Mouse (Mus musculus) G1E (cell line): Measurements from ENCODE around the gene Gpatch2.

Experiments used
- CTCF ChIP-seq: IDR thresholded peaks from 2 replicates; pipeline ENCODE4 v1.5.1; 2012; ENCODE audit warnings: low read depth, low read length, inconsistent platforms, mixed read lengths
- GATA2 ChIP-seq: IDR thresholded peaks from 2 replicates; pipeline ENCODE4 v1.6.1; 2012; ENCODE audit warnings: low read depth, low read length, inconsistent platforms, borderline replicate concordance

DNA sequence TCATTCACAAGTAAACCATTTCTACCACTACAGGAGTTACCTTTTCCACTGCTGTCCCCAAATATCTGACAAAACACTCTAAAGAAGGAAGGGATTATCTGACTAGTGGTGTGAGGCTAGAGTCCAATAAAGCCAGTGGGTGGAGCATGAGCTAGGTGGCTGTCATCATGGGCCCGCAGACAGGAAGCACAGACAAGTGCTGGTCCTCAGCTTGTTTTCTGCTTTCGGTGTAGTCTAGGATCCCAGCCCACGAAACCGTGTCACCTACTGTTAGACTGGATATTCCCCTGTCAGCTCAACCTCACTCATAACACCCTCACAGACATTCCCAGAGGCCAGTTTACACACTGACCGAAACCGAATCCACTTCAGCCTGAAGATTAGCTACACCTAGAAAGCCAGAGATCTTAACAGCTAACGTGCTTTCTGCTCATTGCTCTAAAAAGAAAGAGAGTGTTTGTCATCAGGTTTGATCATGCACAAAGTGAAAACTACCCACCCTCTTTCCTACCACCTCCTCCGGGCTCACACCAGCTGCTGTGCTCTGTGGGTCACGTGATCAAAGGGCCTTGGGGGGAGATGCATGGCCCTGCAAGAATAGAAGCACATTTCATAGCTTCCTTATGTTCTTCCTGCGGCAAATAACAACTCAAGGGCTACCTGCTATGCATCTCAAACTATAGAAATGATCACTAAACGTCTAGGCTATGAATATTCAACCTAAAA is 161.8 kb downstream of the Gpatch2 start:
- TF ChIP-seq CTCF (no peak), GATA2 (no peak)
